Mouse (Mus musculus) midbrain, embryonic 10.5 days (tissue): ENCODE results near the gene Mif. TPM values are rescaled to one million over a fixed set of nuclear protein-coding genes. Genes with fewer than 3 reads are reported as not detected.

Experiments used
- DNase-seq: peaks from one replicate; pipeline ENCODE4 v3.0.0-alpha.2; 2017; ENCODE audit warnings: low spot score
- H3K27ac ChIP-seq: fragments of 300-500 bp; sonication (generic); replicated peaks from 2 replicates; pipeline ENCODE4 v1.5.1; 2016; ENCODE audit warnings: mild to moderate bottlenecking
- H3K27me3 ChIP-seq: fragments of 300-500 bp; sonication (generic); 2 replicates; pipeline ENCODE4 v1.6.1; 2016; ENCODE audit warnings: low read depth, mild to moderate bottlenecking; ENCODE audit not compliant: poor library complexity, severe bottlenecking
- H3K36me3 ChIP-seq: fragments of 300-500 bp; sonication (generic); 2 replicates; pipeline ENCODE4 v1.6.1; 2016; ENCODE audit warnings: mild to moderate bottlenecking, moderate library complexity
- H3K4me1 ChIP-seq: fragments of 300-500 bp; sonication (generic); 2 replicates; pipeline ENCODE4 v1.6.1; 2016
- H3K4me3 ChIP-seq: fragments of 300-500 bp; sonication (generic); 2 replicates; pipeline ENCODE4 v1.5.1; 2016; ENCODE audit warnings: mild to moderate bottlenecking, moderate library complexity
- H3K9me3 ChIP-seq: fragments of 300-500 bp; sonication (generic); replicated peaks from 2 replicates; pipeline ENCODE4 v1.6.1; 2016; ENCODE audit warnings: mild to moderate bottlenecking
- WGBS: fragments of 180-500 bp; shearing (Covaris S2); methylation state at CpG from one replicate; pipeline ENCODE4 v1.1.7; 2016; 5-methylcytosine and 5-hydroxymethylcytosine counted together
- polyA plus RNA-seq: library from polyadenylated mRNA; unstranded; fragments of >200 nt; fragmentation: Nextera tagmentation; extraction: Ambion mirVana; gene quantifications from 2 replicates; pipeline ENCODE4 v1.2.1, GENCODE M21; 2016

Mif gene
- polyA plus RNA-seq, 1 experiment from 2014 or later = 3,289 TPM

DNA sequence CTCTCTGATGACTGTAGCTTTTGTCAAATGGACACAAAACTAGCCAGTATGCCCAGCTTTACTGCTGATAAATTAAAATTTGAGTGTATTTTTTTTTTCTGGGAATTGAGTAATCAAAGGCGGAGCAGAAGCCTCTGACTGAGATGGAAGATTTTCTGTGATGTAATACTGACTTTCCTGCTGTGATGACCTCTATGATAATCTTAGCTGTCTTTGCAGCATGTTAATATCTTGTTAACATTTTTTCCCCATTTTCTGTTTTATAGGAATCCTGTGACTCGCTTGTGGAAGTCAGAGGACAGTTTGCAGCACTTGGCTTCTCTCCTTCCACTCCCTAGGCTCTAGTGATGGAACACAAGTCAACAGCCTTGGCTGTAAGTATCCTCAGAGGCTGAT lies 29.8 kb downstream of the Mif start:
- no peaks in the 10 kb centered on the region for H3K36me3 ChIP-seq
- peaks cover 35% of the 10 kb centered on the region for H3K27me3 ChIP-seq
- no peak overlapping the region for H3K4me3 ChIP-seq
- DNase-seq = no peak
- 90% methylated on average over 2 of the region's 2 CpGs for WGBS
- no peak overlapping the region for H3K27ac ChIP-seq
- H3K4me1 ChIP-seq = peaks cover 23% of the 10 kb centered on the region
- no peaks in the 10 kb centered on the region for H3K9me3 ChIP-seq

DNA sequence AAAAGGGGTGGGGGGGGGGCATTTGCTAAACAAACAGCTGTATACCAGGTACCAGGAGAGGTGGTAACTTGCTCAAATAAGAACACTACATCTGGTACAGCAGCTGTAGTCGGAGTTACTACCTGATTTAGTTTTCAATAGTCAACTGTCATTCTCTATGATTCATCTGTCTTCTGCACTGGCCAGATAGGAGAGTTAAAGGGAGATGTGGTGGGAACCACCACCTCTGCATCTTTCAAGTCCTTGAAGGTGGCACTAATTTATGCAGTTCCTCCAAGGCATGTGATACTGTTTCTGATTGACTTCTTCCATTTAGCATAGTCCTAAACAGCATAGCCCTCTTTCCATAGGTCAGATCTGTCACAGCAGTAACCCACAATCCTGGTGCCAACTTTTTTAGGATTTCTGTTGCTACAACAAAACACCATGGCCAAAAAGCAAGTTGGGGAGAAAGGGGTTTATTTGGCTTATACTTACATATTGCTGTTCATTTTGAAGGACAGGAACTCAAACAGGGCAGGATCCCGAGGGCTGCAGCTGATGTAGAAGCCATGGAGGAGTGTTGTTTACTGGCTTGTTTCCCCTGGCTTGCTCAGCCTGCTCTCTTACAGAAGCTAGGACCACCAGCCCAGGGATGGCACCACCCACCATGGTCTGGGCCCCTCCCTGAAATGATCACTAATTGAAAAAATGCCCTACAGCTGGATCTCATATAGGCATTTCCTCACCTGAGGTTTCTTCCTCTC lies 30.3 kb downstream of the Mif start:
- WGBS = 87% methylated on average over 2 of the region's 2 CpGs
- no peak for DNase-seq
- H3K36me3 ChIP-seq = no peaks in the 10 kb centered on the region
- peaks cover 19% of the 10 kb centered on the region for H3K4me1 ChIP-seq
- no peak overlapping the region for H3K27ac ChIP-seq
- H3K9me3 ChIP-seq = no peaks in the 10 kb centered on the region
- H3K27me3 ChIP-seq = peaks cover 30% of the 10 kb centered on the region
- H3K4me3 ChIP-seq = no peak overlapping the region

GRCm38 (mm10) chr10:75828500-75828931 lies 31.5 kb downstream of the Mif start:
- H3K36me3 ChIP-seq = no peaks in the 10 kb centered on the region
- DNase-seq = no peak
- H3K27me3 ChIP-seq = peaks cover 18% of the 10 kb centered on the region
- no peak overlapping the region for H3K4me3 ChIP-seq
- H3K9me3 ChIP-seq = no peaks in the 10 kb centered on the region; the same call in 1 of the 2 replicates
- H3K27ac ChIP-seq = no peak overlapping the region
- peaks cover 7% of the 10 kb centered on the region for H3K4me1 ChIP-seq

- 90% methylated on average over 4 of the region's 4 CpGs for WGBS
- H3K27me3 ChIP-seq = peaks cover 11% of the 10 kb centered on the region
- no peaks in the 10 kb centered on the region for H3K36me3 ChIP-seq
- H3K4me3 ChIP-seq = no peak overlapping the region
- DNase-seq = no peak
- H3K9me3 ChIP-seq = peaks cover 6% of the 10 kb centered on the region; the same call in 1 of the 2 replicates
- peaks cover under 1% of the 10 kb centered on the region; the same call in 1 of the 2 replicates for H3K4me1 ChIP-seq
- H3K27ac ChIP-seq = no peak overlapping the region
Observed at GRCm38 (mm10) chr10:75827668-75828360, 32.2 kb downstream of the Mif start.

GRCm38 (mm10) chr10:75824530-75824929 lies 35.5 kb downstream of the Mif start:
- no peak overlapping the region for H3K27ac ChIP-seq
- H3K9me3 ChIP-seq = peaks cover 6% of the 10 kb centered on the region; the same call in 1 of the 2 replicates
- no peak for DNase-seq
- H3K4me1 ChIP-seq = no peaks in the 10 kb centered on the region
- H3K36me3 ChIP-seq = no peaks in the 10 kb centered on the region
- no peaks in the 10 kb centered on the region for H3K27me3 ChIP-seq
- WGBS = 90% methylated on average over 4 of the region's 4 CpGs
- H3K4me3 ChIP-seq = no peak overlapping the region

- H3K4me1 ChIP-seq = no peaks in the 10 kb centered on the region
- H3K27me3 ChIP-seq = no peaks in the 10 kb centered on the region
- no peak overlapping the region for H3K4me3 ChIP-seq
- H3K36me3 ChIP-seq = no peaks in the 10 kb centered on the region
- WGBS = 90% methylated on average over 1 of the region's 1 CpGs
- DNase-seq = no peak
- H3K9me3 ChIP-seq = peaks cover 6% of the 10 kb centered on the region; the same call in 1 of the 2 replicates
- H3K27ac ChIP-seq = no peak overlapping the region
Observed at GRCm38 (mm10) chr10:75823782-75824181, 36.3 kb downstream of the Mif start.

DNA sequence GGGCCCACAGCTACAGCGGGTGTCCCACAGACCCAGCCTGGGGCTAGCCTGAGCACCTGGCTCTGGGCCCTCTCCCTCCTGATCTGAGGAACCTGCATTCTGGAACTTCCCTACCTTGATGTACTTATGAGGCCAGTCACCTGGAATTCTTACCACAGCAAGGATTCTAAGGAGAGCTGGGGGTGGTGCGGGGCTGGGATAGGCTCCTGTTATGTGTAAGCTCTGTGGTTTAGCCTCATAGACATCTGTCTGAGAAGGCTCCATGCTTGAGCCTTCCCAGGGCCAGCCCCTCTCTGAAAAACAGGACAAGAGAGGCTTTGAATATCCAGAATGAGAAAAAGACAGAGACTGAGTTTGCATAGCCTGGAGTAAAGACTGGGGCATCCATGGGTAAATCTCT lies 37.6 kb downstream of the Mif start, which contains the start of gene Gstt4:
Gene Gstt4, minus strand, starts transcription at position 101 of the 400 bp plus-strand sequence.
- Histone ChIP-seq H3K36me3 (no peaks in the 10 kb centered on the region), H3K4me1 (no peaks in the 10 kb centered on the region), H3K9me3 (peaks cover 6% of the 10 kb centered on the region; the same call in 1 of the 2 replicates), H3K27ac (no peak within 1 kb of the TSS), H3K27me3 (no peaks in the 10 kb centered on the region), H3K4me3 (no peak within 1 kb of the TSS)
- DNase-seq = no peak
- WGBS = 91% methylated on average over 2 of the region's 2 CpGs

GRCm38 (mm10) chr10:75819882-75820281 lies 40.2 kb downstream of the Mif start:
- no peak overlapping the region for H3K4me3 ChIP-seq
- 88% methylated on average over 5 of the region's 5 CpGs for WGBS
- no peaks in the 10 kb centered on the region for H3K4me1 ChIP-seq
- H3K27ac ChIP-seq = no peak overlapping the region
- no peaks in the 10 kb centered on the region for H3K27me3 ChIP-seq
- DNase-seq = no peak
- no peaks in the 10 kb centered on the region for H3K36me3 ChIP-seq
- H3K9me3 ChIP-seq = peaks cover 6% of the 10 kb centered on the region; the same call in 1 of the 2 replicates

- H3K27ac ChIP-seq = no peak overlapping the region
- no peak for DNase-seq
- H3K9me3 ChIP-seq = peaks cover 6% of the 10 kb centered on the region; the same call in 1 of the 2 replicates
- H3K36me3 ChIP-seq = no peaks in the 10 kb centered on the region
- H3K27me3 ChIP-seq = no peaks in the 10 kb centered on the region
- H3K4me3 ChIP-seq = no peak overlapping the region
- 59% methylated on average over 10 of the region's 10 CpGs for WGBS
- no peaks in the 10 kb centered on the region for H3K4me1 ChIP-seq
Observed at GRCm38 (mm10) chr10:75818641-75819040, 41.4 kb downstream of the Mif start.

Other genes with a start within 250 kb of the Mif start
- gene Susd2, start 216.2 kb downstream of the Mif start, polyA plus RNA-seq = 1.6 and 1.9 TPM in 2 replicates
- gene Cabin1, start 95.9 kb downstream of the Mif start, polyA plus RNA-seq = 32.6 and 37.8 TPM in 2 replicates
- gene Ddt, start 86.8 kb downstream of the Mif start, polyA plus RNA-seq = 87.9 and 103 TPM in 2 replicates
- not detected in 2 replicates for gene Gm20441, start 79.3 kb downstream of the Mif start, polyA plus RNA-seq
- gene Gstt3, start 78.8 kb downstream of the Mif start, polyA plus RNA-seq = 0.97 and 1.00 TPM in 2 replicates
- 3.0 and 4.7 TPM in 2 replicates for gene Gstt1, start 61.7 kb downstream of the Mif start, polyA plus RNA-seq
- not detected in 2 replicates for gene Gstt4, start 37.7 kb downstream of the Mif start, polyA plus RNA-seq
- 7.6 and 8.3 TPM in 2 replicates for gene Gstt2, start 22.8 kb downstream of the Mif start, polyA plus RNA-seq
- gene Derl3, start 33.2 kb upstream of the Mif start, polyA plus RNA-seq = 1.4 and 1.8 TPM in 2 replicates
- 294 and 296 TPM in 2 replicates for gene Smarcb1, start 61.4 kb upstream of the Mif start, polyA plus RNA-seq
- gene Chchd10, start 72.9 kb upstream of the Mif start, polyA plus RNA-seq = 6.9 and 7.5 TPM in 2 replicates
- gene Mmp11, start 76.3 kb upstream of the Mif start, polyA plus RNA-seq = 23.7 and 38.2 TPM in 2 replicates
- 0.52 and 0.58 TPM in 2 replicates for gene Gm867, start 80.4 kb upstream of the Mif start, polyA plus RNA-seq
- gene Vpreb3, start 82.8 kb upstream of the Mif start, polyA plus RNA-seq = 0.24 and 0.39 TPM in 2 replicates
- gene Gm5134, start 94.3 kb upstream of the Mif start, polyA plus RNA-seq = 0.09 and 0.10 TPM in 2 replicates
- 36.8 and 39.0 TPM in 2 replicates for gene Zfp280b, start 172.4 kb upstream of the Mif start, polyA plus RNA-seq